Mouse (Mus musculus): ENCODE measurements around the gene Satb2.
"Not testable (repeated sequence)": the region's sequence is repeated elsewhere in the genome, so short reads cannot be mapped to it uniquely, and the experiment has no call there.

Satb2 gene

DNA sequence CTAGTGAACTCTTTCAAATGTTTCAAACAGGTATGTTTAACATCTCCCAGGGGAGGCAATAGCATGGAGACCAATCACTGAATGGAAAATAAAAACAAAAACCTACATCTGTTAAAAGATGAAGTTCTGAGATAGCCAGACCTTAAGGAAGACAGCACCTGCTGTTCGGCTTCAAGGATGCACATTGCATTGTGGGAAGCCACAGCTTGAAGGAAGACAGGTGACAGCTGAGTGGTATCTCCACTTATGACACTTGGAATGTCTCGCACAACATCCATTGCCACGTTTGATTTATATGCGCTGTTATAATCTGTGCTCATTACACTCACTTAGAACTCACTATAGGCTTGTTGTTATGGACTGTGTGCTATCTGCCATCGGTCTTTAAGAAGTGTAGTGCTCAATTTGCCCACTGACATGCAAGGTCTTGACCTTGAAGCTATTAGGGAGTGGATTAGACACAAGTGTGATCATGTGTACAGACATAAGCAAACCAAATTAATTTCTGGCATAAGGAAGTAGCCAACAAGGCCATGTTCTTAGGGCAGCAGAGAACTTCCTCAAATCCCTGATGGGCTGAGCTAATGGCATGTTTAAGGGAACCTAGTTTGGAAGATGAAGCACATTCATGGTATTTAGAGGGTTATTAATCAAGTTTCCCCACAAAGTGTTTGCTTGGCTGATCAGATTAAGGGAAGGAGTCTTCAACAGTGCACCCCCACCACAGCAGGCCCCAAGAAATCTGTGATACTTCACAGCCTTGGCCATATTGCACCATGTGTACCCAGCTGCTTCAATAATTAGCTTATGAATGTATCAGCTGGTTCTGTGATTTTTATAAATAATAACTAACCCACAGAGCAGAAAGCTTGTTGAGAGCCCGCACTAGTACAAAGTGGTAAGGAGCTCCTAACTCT lies 144.2 kb downstream of the Satb2 start:
- no peak for DNase-seq (ENCODE audit: low read depth, low spot score)

DNA sequence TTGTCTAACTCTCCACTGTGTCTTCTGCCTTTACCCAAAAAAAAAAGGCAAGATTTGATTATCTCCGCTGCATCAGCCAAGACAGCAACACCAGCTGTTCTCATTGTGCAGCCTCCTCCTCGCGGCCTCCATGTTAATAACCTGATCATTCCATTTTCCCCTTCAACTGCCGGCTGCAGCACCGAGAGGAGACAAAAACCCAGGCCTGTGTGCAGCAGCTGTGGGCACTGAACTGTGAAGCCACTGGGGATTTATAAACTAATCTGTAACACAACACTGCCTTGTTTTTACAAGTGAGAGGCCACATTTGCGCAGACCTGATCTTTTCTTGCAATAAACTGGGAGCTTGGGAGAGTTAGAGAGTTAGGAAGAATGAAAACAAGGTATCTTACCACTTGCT lies 145.1 kb downstream of the Satb2 start:
- no peak for DNase-seq (ENCODE audit: low read depth, low spot score)

DNA sequence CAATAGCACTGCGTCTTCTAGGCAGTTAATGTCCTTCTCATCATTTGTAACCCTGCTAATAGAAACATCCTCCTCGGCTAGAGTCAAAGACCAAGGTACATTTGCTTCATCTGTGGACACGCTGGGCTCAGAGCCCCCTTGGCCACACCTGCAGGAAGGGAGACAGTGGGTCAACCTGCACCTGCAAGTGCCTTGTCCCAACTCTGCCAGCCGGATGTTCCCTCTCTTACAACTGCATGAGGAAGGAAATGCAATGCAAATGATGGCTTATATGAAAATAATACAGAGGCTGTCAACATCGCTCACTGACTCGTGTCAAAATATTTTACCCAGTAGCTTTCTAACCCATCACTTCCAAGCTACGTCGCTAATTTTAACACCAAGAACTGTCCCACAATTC lies 145.7 kb downstream of the Satb2 start:
- no peak for DNase-seq (ENCODE audit: low read depth, low spot score)

DNA sequence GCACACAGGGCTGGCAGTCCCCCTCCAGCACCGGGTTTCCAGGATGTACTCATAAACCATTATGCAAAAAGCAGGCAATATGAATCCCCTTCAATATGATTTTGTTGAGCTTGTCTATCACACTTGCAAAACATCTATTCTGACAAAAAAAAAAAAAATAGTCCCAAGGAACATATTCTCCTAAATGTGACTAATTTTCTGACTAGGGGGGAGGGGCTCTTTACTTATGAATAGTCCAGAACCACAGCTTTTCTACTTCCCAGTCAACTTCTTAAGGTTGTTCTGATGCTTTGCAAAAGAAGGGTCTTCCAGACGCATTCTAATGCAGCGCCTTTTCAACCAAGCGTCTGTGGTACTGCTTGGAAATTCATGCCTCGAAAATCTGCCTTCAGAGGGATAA lies 155.7 kb downstream of the Satb2 start:
- no peak for DNase-seq (ENCODE audit: low read depth, low spot score)

DNA sequence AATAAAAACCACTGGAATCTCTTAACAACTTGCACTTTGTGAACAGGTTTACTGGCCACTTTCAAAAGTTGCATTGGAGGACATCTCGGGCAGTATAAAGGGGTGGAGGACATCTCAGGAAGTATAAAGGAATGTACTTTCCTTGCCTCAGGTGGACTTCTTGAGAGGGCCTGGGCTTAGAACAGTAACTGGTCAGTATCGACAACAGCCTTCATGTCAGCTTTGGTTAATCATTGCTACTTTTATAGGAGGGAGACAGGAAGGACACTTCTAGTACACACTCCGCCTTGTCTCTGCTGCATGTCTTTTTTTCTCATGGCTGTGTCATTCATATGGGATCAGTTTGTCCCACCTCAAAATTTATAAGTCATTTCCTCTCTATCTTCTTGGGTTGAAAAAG lies 156.4 kb downstream of the Satb2 start:
- DNase-seq (ENCODE audit: low read depth, low spot score), result no peak

DNA sequence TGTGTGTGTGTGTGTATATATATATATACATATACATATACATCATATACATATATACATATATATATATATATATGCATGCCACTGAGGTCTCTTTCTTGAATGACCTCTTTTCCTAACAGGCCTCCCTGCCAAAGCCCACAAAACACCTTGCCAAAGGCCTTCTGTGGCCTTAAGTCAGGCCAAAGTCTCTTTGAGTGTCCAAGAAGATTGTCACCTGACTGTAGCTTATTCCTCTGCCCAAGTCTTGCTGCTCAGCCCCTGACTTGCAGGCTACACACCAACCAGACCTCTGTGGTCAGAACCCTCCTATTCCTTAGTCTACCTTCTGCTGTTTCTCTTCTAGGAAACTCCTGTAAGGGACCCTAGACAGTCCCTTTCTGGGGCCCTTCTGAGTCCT lies 164.9 kb downstream of the Satb2 start:
- no peak for DNase-seq (ENCODE audit: low read depth, low spot score)

DNA sequence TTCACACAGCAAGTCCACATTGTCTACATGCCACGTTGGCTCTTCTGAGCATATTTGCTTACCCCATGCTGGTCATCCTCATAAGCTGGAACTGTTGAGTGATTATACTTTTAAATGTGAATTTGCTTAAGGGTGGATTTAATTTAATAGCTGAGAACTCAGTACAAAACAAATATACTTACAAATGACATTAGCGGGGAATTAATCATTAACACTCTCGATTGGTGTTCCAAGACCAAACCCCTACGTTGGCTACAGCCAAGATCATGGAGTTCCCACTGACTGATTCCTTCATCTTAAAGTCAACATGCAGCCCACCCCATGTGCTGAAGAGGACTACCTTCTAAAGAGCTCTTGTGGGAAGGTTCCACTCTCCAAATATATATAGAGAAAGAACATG lies 165.5 kb downstream of the Satb2 start:
- no peak for DNase-seq (ENCODE audit: low read depth, low spot score)

DNA sequence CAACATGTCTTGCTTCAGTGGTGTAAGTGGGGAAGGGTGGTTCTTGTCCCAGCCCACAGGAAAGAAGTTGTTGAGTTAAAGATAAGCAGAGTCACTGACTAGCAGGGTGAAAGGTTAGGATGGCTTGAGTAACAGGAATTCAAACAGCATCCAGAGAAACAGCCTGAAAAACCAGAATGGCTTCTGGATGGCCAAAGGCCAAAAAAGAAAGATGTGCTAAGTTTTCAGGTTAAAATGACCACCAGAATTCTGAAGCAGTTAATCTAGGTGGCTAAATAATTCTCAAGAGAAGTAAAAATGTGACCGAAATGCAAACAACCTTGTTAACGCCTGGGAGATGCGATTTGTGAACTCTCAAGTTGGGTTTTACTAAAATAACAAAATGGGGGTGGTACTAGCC lies 167.0 kb downstream of the Satb2 start:
- DNase-seq (ENCODE audit: low read depth, low spot score), result no peak

DNA sequence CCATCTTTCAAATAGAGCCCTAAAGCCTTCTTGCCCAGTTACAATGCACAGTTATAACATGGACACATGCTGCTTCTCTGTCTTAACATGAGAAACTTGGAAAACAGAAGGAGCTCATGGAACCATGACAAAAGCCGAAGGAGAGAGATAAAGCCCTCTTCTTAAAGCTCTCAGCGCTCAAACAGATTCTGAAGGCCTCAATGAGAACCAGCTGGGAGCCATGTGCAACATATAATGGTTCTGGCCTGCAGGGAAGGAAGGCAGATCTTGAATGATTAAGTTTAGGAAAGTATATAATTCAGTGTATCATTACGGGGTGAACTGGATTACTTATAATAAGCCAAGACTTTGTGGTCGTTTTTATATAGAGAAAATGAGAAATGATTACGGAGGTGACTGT lies 172.4 kb downstream of the Satb2 start:
- DNase-seq (ENCODE audit: low read depth, low spot score), result no peak

DNA sequence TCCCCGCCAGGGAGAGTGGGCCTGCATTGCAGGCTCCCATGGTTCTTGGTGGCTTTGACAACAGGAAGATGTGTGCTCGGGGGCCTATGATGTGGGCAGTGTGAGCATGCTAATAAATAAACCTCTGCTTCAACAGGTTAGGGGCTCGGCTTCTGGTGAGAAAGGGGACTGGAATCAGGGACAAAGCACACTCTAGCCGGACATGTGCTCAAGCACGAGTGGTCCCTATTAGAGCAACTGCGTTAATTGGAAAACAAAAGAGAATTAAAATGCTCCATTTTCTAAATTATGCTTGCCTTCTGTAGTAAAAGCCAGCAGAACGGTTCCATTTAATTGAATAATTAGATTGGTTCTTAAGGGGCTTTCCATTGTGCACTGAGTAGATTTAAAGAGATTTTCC lies 177.8 kb downstream of the Satb2 start:
- DNase-seq (ENCODE audit: low read depth, low spot score), result no peak

DNA sequence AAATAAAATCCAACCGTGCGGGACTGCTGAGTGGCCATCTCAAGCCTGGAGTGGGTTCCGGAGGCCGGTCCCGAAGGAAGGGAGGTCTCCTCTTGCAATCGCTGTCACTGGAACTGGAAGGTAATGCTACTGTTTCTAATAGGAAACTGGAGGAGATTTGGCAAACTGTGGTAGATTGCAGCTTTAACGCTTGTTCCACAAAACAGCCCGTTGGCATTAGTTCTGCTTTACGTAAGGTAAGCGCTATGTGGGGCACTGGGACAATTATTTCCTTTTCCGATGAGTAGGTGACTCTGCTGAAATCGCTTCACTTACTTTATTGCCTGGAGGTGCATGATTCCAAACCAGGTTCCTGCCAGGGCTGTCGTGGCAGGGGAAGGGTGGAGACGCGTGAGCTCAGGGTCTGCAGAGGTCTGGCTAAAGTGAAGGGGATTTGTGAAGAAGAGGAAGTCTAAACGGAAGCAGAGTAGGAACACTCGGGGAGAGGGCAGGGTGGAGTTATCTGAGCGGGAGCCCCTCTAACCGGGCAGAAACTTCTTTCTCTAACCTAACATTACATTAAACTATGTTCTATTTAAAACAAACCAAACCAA lies 183.3 kb downstream of the Satb2 start:
- no peak for DNase-seq (ENCODE audit: low read depth, low spot score)

DNA sequence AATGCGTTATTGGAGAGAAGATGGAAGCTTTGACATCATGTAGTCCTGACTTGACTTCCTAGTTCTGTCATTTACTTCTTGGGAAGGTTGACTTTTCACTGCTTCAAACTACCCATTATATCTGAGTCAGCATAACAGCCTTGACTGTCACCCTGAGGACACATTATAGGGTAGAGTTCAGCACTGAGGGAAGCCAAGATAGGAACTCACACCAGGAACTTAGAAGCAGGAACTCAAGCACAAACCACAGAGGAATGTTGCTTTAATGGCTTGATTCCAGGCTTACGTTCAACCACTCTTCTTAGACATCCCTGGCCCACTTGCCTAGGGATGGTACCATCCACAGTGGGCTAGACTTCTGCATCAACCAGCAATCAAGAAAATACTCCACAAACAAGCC lies 188.8 kb downstream of the Satb2 start:
- no peak for DNase-seq (ENCODE audit: low read depth, low spot score)

DNA sequence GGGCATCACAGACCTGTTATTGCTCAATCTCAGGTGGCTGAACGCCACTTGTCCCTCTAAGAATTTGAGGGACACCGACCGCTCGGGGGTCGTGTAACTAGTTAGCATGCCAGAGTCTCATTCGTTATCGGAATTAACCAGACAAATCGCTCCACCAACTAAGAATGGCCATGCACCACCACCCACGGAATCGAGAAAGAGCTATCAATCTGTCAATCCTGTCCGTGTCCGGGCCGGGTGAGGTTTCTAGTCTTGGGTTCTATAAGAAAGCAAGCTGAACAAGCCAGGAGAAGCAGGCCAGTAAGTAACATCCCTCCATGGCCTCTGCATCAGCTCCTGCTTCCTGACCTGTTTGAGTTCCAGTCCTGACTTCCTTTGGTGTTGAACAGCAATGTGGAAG lies 196.3 kb downstream of the Satb2 start:
- not testable (repeated sequence) for DNase-seq (ENCODE audit: low read depth, low spot score)

DNA sequence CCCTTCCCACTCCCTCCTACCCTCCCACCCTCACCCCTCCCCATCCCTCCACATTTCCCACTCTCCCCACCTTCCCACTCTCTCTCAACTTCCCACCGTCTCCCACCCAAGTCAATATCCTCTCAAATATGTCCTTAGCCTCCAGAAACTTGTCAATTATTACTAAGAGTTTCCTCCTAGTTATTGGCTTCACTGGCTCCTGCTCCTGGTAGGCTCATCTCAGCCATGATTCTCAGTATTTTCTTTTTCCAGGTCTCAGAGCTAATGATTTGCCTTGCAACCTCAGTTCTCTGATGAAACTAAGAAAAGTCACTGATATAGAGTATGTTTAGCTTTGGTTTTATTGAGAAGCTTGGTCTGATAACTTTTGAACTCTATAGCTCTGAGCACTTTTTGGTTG lies 214.2 kb downstream of the Satb2 start:
- DNase-seq (ENCODE audit: low read depth, low spot score), result no peak

DNA sequence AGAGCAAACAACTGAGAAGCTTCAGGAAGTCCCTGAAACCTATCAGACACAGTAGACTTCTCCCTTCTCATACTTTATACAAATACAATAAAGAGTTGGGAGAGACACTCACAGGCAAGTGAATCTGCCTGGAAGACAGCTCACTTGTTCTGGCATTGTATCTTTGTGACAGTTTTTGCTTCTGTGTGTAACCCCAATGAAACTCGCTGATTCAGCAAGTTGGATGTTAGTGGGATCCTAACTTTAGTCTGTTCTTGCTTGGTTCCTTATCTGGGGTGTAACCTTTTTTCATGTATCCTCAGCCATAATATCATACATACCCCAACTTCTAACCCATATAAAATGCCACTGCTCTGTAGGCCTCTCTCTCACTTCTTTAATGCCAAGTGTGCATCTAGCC lies 216.9 kb downstream of the Satb2 start:
- DNase-seq (ENCODE audit: low read depth, low spot score), result no peak

DNA sequence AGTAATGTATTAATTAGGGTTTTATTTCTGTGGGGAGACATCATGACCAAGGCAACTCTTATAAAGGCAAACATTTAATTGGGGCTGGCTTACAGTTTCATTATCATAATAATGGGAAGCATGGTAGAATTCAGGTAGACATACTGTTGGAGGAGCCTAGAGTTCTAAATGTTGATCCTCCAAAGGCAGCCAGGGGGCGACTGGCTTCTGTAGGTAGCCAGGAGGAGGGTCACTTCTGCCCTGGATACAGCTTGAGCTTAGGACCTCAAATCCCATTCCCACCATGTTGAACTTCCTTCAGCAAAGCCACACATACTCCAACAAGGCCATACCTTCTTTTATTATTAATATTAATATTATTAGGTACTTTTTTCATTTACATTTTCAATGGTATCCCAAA lies 225.2 kb downstream of the Satb2 start:
- no peak for DNase-seq (ENCODE audit: low read depth, low spot score)

DNA sequence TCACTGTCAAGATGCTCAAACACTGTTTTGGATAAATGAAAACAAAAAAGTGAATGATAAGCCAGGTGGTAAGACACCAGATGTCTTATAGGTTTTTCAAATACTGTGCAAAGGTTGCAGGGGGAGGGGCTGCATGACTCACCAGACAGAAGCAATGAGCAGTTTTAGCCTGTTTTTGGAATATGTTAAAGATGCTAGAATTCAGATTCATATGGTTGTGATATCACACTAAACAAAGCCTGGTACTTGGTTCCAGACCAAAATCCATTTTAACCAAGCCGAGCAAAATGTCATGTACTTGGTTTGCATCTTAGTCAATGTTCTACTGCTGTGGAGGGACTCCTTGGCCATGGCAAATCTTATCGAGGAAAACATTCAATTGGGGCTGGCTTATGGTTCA lies 227.8 kb downstream of the Satb2 start:
- no peak for DNase-seq (ENCODE audit: low read depth, low spot score)

DNA sequence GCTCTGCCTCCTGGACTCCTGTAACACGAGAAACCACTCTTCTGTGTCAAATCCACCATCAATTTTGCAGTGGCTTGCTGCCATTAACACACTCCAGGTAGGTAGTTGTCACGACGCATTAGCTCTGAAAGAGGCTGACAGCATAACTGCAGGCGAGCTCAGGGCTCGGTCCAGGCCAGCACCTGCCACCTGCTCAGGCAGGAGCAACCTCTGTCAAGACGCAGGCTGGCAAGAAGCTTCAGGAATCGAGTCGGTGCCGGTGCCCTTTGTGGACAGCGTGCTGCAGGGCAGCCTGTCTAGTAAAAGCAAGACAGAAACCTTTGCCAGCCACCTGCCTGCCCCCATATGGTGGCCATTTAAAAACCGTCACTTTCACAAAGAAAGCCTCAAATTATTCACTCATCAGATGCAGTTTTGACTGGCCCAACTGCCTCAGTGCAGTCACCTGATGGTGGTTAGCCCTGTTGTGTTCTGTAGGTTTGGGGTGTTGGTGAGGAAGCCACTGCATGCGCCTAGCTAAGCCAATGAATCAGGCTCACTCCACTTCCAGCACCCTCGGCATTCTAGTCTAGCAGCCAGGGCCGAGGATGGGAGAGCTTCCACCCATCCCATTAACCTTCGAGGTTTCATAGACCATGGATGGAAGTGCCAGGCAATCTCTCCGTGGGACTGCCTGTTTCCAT lies 228.7 kb downstream of the Satb2 start:
- no peak for DNase-seq (ENCODE audit: low read depth, low spot score)

DNA sequence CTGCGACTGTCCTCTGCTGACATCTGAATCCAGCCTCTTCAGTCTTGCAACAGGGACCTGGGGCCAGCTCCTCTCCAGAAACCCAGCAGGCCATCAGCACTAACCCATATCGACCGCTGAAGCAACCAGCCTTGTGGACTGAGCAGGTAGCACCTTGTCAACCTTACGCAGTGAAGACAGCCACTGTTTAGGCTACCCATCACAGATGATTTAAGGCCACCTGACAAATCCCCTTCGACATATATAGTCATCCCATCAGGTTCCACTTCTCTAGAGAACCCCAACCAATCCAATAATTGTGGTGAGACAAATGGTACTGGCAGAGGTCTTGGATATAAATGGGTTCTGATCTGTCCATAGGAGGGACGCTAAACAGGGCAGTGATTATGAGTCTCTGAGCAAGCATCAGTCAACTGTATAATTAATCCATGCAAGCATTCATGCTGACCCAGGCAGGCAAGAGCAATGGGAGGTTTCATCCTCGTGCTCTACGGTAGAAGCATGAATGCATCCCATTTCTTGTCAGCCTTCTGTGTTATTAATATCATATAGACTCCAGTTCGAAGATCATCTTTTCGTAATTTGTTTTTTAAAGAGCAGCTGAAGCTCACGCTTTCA lies 229.5 kb downstream of the Satb2 start:
- DNase-seq (ENCODE audit: low read depth, low spot score), result no peak
